Mouse (Mus musculus) layer of hippocampus, adult 9-11 months (tissue): ENCODE results near the gene Tbc1d8.

Experiments used
- DNase-seq: peaks from one replicate; pipeline ENCODE4 v3.0.0; 2022

Tbc1d8 gene

GRCm38 (mm10) chr1:39445303-39446050, 33.1 kb downstream of the Tbc1d8 start:
- DNase-seq, result no peak

- DNase-seq, result no peak
Measured at GRCm38 (mm10) chr1:39443764-39444163, 34.8 kb downstream of the Tbc1d8 start.

- DNase-seq, result peak; percentile 73
Measured at GRCm38 (mm10) chr1:39441686-39442085, 36.9 kb downstream of the Tbc1d8 start.

- no peak for DNase-seq
Measured at GRCm38 (mm10) chr1:39439661-39440548, 38.6 kb downstream of the Tbc1d8 start.

GRCm38 (mm10) chr1:39438629-39439028, 39.9 kb downstream of the Tbc1d8 start:
- no peak for DNase-seq

- DNase-seq, result no peak
Measured at GRCm38 (mm10) chr1:39434264-39434663, 44.3 kb downstream of the Tbc1d8 start.

- DNase-seq, result no peak
Measured at GRCm38 (mm10) chr1:39430020-39430419, 48.5 kb downstream of the Tbc1d8 start.

- DNase-seq, result no peak
Measured at GRCm38 (mm10) chr1:39429015-39429414, 49.5 kb downstream of the Tbc1d8 start.

GRCm38 (mm10) chr1:39428280-39428679, 50.3 kb downstream of the Tbc1d8 start:
- no peak for DNase-seq

GRCm38 (mm10) chr1:39425497-39425896, 53.1 kb downstream of the Tbc1d8 start:
- no peak for DNase-seq

- no peak for DNase-seq
Measured at GRCm38 (mm10) chr1:39420987-39421386, 57.6 kb downstream of the Tbc1d8 start.

- no peak for DNase-seq
Measured at GRCm38 (mm10) chr1:39418852-39419251, 59.7 kb downstream of the Tbc1d8 start.

- DNase-seq, result no peak
Measured at GRCm38 (mm10) chr1:39417817-39418216, 60.7 kb downstream of the Tbc1d8 start.

GRCm38 (mm10) chr1:39410085-39410821, 68.3 kb downstream of the Tbc1d8 start:
- DNase-seq, result no peak

- DNase-seq, result no peak
Measured at GRCm38 (mm10) chr1:39408668-39409067, 69.9 kb downstream of the Tbc1d8 start.

GRCm38 (mm10) chr1:39408123-39408522, 70.4 kb downstream of the Tbc1d8 start:
- DNase-seq, result no peak

- DNase-seq, result no peak
Measured at GRCm38 (mm10) chr1:39407108-39407507, 71.4 kb downstream of the Tbc1d8 start.

GRCm38 (mm10) chr1:39400173-39400572, 78.4 kb downstream of the Tbc1d8 start:
- DNase-seq, result no peak

- DNase-seq, result no peak
Measured at GRCm38 (mm10) chr1:39399228-39399627, 79.3 kb downstream of the Tbc1d8 start.

- no peak for DNase-seq
Measured at GRCm38 (mm10) chr1:39398284-39398683, 80.3 kb downstream of the Tbc1d8 start.

- DNase-seq, result no peak
Measured at GRCm38 (mm10) chr1:39396347-39396746, 82.2 kb downstream of the Tbc1d8 start.

GRCm38 (mm10) chr1:39394650-39395049, 83.9 kb downstream of the Tbc1d8 start:
- DNase-seq, result no peak

- DNase-seq, result no peak
Measured at GRCm38 (mm10) chr1:39394096-39394495, 84.5 kb downstream of the Tbc1d8 start.
